Mouse (Mus musculus) lung, embryonic 15.5 days (tissue): Measurements from ENCODE around the gene Alpk3. TPM values are rescaled to one million over a fixed set of nuclear protein-coding genes. Genes with fewer than 3 reads are reported as not detected.

Source experiments
- ATAC-seq: fragments of 200-750 bp; cut with Nextera tagmentation; 2 replicates; pipeline ENCODE4 v1.8.0; 2017; ENCODE audit warnings: moderate number of reproducible peaks, borderline replicate concordance; ENCODE audit not compliant: low FRiP score, low TSS enrichment; ENCODE audit errors: extremely low read depth
- H3K27ac ChIP-seq: fragments of 300-500 bp; sonication (generic); 2 replicates; pipeline ENCODE4 v1.5.1; 2015; ENCODE audit warnings: moderate library complexity, mild to moderate bottlenecking, inconsistent platforms
- H3K27me3 ChIP-seq: fragments of 300-500 bp; sonication (generic); 2 replicates; pipeline ENCODE4 v1.6.1; 2015; ENCODE audit warnings: inconsistent platforms
- H3K36me3 ChIP-seq: fragments of 300-500 bp; sonication (generic); 2 replicates; pipeline ENCODE4 v1.6.1; 2015; ENCODE audit warnings: inconsistent platforms
- H3K4me1 ChIP-seq: fragments of 300-500 bp; sonication (generic); 2 replicates; pipeline ENCODE4 v1.6.1; 2015; ENCODE audit warnings: inconsistent platforms
- H3K4me2 ChIP-seq: fragments of 300-500 bp; sonication (generic); 2 replicates; pipeline ENCODE4 v1.6.1; 2015; ENCODE audit warnings: inconsistent platforms, mild to moderate bottlenecking, moderate library complexity
- H3K4me3 ChIP-seq: fragments of 300-500 bp; sonication (generic); 2 replicates; pipeline ENCODE4 v1.5.1; 2015; ENCODE audit warnings: mild to moderate bottlenecking, inconsistent platforms
- H3K9ac ChIP-seq: fragments of 300-500 bp; sonication (generic); 2 replicates; pipeline ENCODE4 v1.6.1; 2015; ENCODE audit warnings: inconsistent platforms
- H3K9me3 ChIP-seq: fragments of 300-500 bp; sonication (generic); 2 replicates; pipeline ENCODE4 v1.6.1; 2016; ENCODE audit warnings: inconsistent platforms
- WGBS: fragments of 180-500 bp; shearing (Covaris S2); methylation state at CpG from one replicate; pipeline ENCODE4 v1.1.7; 2015; 5-methylcytosine and 5-hydroxymethylcytosine counted together
- polyA plus RNA-seq: library from polyadenylated mRNA; unstranded; fragments of >200 nt; fragmentation: Nextera tagmentation; extraction: Ambion mirVana; gene quantifications from 2 replicates; pipeline ENCODE4 v1.2.1, GENCODE M21; 2015

Gene Alpk3
- polyA plus RNA-seq: 0.84 and 1.2 TPM in 2 replicates

DNA sequence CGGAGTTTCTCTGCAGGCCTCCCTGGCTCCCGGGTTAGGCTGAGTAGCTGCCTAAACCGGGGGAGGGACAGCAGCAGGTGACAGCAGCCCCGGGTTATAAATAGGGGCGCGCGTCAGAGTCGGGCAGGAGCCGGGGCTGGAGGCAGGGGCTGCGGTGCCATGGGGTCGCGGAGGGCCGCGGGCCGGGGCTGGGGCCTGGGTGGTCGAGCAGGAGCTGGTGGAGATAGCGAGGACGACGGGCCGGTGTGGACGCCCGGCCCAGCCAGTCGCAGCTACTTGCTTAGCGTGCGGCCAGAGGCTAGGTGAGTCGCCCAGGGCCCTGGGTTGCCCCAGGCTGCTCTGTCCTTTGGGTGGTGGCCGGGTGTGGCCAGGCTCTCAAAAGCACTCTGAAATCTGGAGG is at the start of gene Alpk3:
Gene Alpk3, plus strand, starts transcription at position 130 of the 400 bp plus-strand sequence.
- peak; percentile 58 for ATAC-seq
- peak within 1 kb of the TSS; percentile 86 for H3K27ac ChIP-seq
- no peak within 1 kb of the TSS for H3K9ac ChIP-seq
- H3K27me3 ChIP-seq: no peaks in the 10 kb centered on the region
- no peak within 1 kb of the TSS for H3K4me3 ChIP-seq
- no peaks in the 10 kb centered on the region for H3K9me3 ChIP-seq
- peaks cover 34% of the 10 kb centered on the region for H3K4me1 ChIP-seq
- peak within 1 kb of the TSS; percentile 42 for H3K4me2 ChIP-seq
- WGBS: 23% methylated on average over 27 of the region's 27 CpGs
- H3K36me3 ChIP-seq: no peaks in the 10 kb centered on the region

DNA sequence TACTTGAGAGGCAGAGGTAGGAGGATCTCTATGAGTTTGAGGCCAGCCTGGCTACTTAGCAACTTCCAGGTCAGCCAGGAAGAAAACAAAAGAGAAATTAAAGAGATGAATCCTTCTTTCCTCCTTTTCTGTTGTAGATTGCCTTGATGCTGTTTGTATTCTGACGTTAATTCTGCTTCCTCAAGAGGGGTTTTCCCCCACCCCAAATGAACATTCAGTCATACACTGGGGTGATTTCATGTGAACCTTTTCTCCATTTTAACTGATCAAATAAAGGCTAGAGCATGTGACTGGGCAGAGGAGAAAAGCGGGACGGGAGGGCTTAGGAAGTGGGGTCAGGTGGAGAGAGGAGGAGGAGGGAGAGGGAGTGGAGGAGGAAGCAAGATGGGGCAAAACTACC is 49.1 kb upstream of the Alpk3 start:
- Histone ChIP-seq H3K4me3 (no peak overlapping the region), H3K9me3 (no peaks in the 10 kb centered on the region), H3K4me2 (no peak overlapping the region), H3K4me1 (peaks cover 11% of the 10 kb centered on the region; the same call in 1 of the 2 replicates), H3K27me3 (no peaks in the 10 kb centered on the region), H3K36me3 (peaks cover 16% of the 10 kb centered on the region), H3K27ac (no peak overlapping the region), H3K9ac (no peak overlapping the region)
- no peak for ATAC-seq
- 77% methylated on average over 3 of the region's 3 CpGs for WGBS

DNA sequence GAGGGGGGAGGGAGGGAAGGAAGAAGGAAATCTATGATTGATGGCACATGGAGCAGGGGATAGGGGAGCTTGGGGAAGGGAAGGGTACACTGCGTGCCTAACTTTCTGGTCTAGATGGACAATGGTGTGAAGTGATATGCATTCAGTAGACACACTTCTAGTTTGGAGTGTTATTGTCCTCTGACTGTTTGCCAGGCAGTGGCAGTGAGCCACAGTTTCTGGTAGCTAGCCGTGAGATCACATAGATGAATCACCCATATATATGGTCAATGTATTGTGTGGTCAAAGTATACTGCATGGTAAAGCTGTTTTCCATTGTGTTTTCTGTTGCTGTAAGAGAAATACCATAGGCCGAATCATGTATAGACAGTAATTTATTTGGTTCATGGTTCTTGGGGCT is 45.8 kb upstream of the Alpk3 start:
- WGBS: 82% methylated on average over 3 of the region's 3 CpGs
- Histone ChIP-seq H3K4me1 (no peaks in the 10 kb centered on the region), H3K36me3 (peaks cover 16% of the 10 kb centered on the region), H3K4me2 (no peak overlapping the region), H3K27ac (no peak overlapping the region), H3K9me3 (no peaks in the 10 kb centered on the region), H3K4me3 (no peak overlapping the region), H3K27me3 (no peaks in the 10 kb centered on the region), H3K9ac (no peak overlapping the region)
- ATAC-seq: no peak

DNA sequence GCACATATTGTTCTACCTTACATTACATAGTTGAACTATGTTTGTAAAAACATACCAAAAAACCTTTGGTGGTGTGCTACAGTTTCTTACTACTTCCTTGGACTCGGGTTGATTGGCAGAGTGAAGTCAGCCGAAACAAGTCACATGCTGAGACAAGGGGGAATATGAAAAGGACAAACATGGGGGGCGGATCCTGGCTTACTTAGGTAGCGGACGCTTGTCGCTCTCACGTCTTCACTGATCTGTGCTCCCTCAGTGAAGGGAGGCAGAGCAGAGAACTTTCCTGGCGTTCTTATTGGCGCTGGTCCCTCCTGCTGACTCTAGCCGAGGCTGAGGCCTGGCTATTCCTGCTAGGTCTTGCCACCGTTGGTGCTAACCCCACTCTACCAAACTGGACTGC is 37.1 kb upstream of the Alpk3 start:
- H3K4me3 ChIP-seq: no peak overlapping the region

DNA sequence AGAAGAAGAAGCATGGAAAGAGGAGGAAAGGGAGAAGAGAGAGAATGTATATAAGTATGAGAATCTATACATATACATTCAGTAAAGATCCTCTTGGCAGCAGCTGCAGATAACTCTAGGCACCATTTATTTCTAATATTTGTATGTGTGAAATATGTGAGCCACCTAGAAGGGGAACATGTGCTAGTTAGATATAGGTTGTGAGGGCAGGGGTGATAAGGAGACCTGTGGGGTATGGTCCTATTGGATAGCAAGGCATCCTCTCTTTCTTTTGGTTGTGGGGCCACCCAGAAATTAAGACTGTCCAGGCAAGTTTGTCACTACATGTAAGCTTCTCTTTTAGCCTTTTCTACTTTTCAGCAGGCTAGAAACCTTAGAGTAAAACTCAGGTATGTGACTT is 34.7 kb upstream of the Alpk3 start:
- Histone ChIP-seq H3K27ac (no peak overlapping the region), H3K9me3 (no peaks in the 10 kb centered on the region), H3K4me3 (no peak overlapping the region), H3K36me3 (peaks cover 51% of the 10 kb centered on the region), H3K27me3 (no peaks in the 10 kb centered on the region), H3K4me1 (no peaks in the 10 kb centered on the region), H3K4me2 (no peak overlapping the region), H3K9ac (no peak overlapping the region)
- no peak for ATAC-seq

More for the DNA sequence above, 37.1 kb upstream of the Alpk3 start:
- no peak overlapping the region for H3K4me2 ChIP-seq
- ATAC-seq: no peak
- H3K27ac ChIP-seq: no peak overlapping the region
- no peaks in the 10 kb centered on the region for H3K9me3 ChIP-seq
- no peak overlapping the region for H3K9ac ChIP-seq
- peaks cover 31% of the 10 kb centered on the region for H3K36me3 ChIP-seq
- H3K27me3 ChIP-seq: no peaks in the 10 kb centered on the region
- WGBS: 74% methylated on average over 11 of the region's 11 CpGs
- no peaks in the 10 kb centered on the region for H3K4me1 ChIP-seq

DNA sequence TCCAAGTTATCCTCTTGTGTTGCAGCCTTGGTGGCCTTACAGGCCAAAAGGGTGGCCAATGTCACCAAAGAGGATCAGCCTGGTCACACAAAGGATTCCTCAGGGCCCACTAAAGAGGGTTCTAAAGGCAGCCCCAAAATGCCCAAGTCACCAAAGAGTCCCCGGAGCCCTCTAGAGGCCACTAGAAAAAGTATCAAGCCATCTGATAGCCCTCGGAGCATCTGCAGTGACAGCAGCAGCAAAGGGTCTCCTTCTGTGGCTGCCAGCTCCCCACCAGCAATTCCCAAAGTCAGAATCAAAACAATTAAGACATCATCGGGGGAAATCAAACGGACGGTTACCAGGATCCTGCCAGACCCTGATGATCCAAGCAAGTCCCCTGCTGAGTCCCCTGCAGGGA is 33.3 kb upstream of the Alpk3 start:
- H3K36me3 ChIP-seq: peaks cover 58% of the 10 kb centered on the region
- no peak overlapping the region for H3K4me2 ChIP-seq
- no peaks in the 10 kb centered on the region for H3K9me3 ChIP-seq
- 65% methylated on average over 5 of the region's 5 CpGs for whole genome bisulfite sequencing
- H3K4me3 ChIP-seq: no peak overlapping the region
- H3K9ac ChIP-seq: no peak overlapping the region
- H3K27ac ChIP-seq: no peak overlapping the region
- H3K4me1 ChIP-seq: no peaks in the 10 kb centered on the region
- H3K27me3 ChIP-seq: no peaks in the 10 kb centered on the region
- ATAC-seq: no peak

DNA sequence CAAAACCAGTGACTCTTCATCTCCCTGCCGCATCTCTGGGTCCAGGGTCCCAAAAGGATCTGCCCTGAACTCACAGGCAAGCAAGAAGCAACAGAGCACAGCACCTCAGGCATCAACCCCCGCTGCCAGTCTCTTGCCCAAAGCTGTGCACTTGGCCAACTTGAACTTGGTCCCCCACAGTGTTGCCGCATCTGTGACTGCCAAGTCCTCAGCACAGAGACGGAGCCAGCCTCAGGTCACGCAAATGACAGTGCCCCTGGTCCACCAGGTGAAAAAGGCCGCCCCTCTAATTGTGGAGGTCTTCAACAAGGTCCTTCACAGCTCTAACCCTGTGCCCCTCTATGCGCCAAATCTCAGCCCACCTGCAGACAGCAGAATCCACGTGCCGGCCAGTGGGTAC is 32.7 kb upstream of the Alpk3 start:
- Histone ChIP-seq H3K27ac (no peak overlapping the region), H3K9me3 (no peaks in the 10 kb centered on the region), H3K36me3 (peaks cover 64% of the 10 kb centered on the region), H3K4me2 (no peak overlapping the region), H3K9ac (no peak overlapping the region), H3K4me3 (no peak overlapping the region), H3K27me3 (no peaks in the 10 kb centered on the region), H3K4me1 (no peaks in the 10 kb centered on the region)
- WGBS: 97% methylated on average over 9 of the region's 9 CpGs
- no peak for ATAC-seq

DNA sequence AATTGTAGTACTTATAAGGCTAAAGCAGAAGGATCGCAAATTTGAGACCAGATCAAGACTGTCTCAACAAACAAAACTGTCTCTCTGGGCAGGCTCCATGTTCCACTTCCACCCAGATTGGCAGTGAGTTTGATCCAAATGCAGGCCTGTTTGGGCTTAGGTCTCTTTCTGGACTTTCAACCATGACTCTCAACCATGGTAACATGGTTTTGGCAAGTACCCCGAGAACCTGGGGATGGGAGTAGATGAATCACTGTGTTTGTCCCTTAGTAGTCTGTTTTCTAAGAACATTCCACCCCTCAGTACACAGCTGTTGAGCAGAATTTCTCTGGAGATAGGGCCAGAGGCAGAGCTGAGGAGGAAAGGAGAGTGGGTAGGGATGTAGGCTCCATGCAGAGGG is 31.6 kb upstream of the Alpk3 start:
- no peaks in the 10 kb centered on the region for H3K9me3 ChIP-seq
- ATAC-seq: no peak
- peaks cover 75% of the 10 kb centered on the region for H3K36me3 ChIP-seq
- H3K27me3 ChIP-seq: no peaks in the 10 kb centered on the region
- no peak overlapping the region for H3K9ac ChIP-seq
- WGBS: 97% methylated on average over 2 of the region's 2 CpGs
- H3K4me1 ChIP-seq: no peaks in the 10 kb centered on the region
- no peak overlapping the region for H3K27ac ChIP-seq
- no peak overlapping the region for H3K4me2 ChIP-seq
- H3K4me3 ChIP-seq: no peak overlapping the region

DNA sequence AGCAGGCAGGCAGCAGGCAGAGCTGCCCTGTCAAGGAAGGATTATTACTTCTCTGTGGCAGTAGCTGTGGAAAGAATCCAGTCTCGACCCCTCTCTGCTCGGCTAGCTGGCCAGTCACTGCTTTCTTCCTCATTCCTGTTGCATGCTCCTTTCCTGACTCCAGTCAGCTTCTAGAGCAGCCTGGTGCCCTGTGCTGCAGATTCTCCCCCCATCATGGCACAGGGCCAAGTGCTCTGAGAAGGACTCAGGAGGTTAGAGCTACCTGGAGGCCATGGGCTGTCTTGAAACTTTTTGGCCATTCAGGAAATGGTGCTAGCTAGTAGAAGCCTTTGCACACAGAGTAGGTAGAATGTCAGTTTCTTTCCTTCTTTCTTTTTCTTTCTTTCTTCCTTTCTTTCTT is 17.7 kb upstream of the Alpk3 start:
- Histone ChIP-seq H3K9ac (no peak overlapping the region), H3K36me3 (peaks cover 73% of the 10 kb centered on the region), H3K4me2 (no peak overlapping the region), H3K4me1 (no peaks in the 10 kb centered on the region), H3K9me3 (no peaks in the 10 kb centered on the region), H3K4me3 (no peak overlapping the region), H3K27ac (no peak overlapping the region), H3K27me3 (no peaks in the 10 kb centered on the region)
- no peak for ATAC-seq
- WGBS: 62% methylated on average over 2 of the region's 2 CpGs

DNA sequence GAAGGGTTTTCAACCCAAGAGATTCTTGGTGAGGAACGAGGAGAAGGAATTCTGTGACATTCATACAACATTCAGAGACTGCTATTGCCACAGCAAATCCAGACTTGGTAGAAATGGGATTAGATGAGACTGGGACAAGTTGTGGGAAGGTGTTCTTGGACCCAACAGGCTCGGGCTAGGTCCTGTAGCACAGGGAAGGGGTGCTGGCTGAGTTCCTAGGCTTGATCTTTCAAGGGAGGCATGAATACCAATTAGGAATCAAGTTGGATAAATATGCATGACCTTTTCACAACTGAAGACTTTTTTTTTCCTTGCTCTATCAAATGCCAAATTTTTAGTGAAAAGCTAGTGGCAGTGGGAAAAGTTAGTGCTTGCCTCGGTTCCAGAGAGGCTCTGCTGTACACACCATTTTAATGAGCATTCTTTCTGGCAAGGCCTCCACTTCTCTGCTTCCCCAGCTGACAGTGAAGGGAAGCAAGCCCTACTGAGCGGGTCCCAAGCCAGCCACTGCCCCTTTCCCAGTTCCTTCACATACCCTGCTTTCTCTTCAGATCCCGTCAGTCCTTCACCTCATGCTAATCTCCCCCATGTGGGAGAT is 14.3 kb upstream of the Alpk3 start:
- no peaks in the 10 kb centered on the region for H3K9me3 ChIP-seq
- H3K27ac ChIP-seq: no peak overlapping the region
- H3K27me3 ChIP-seq: no peaks in the 10 kb centered on the region
- no peak for ATAC-seq
- 75% methylated on average over 5 of the region's 5 CpGs for WGBS
- H3K36me3 ChIP-seq: peaks cover 56% of the 10 kb centered on the region
- H3K4me2 ChIP-seq: no peak overlapping the region
- H3K4me1 ChIP-seq: no peaks in the 10 kb centered on the region
- no peak overlapping the region for H3K9ac ChIP-seq
- no peak overlapping the region for H3K4me3 ChIP-seq

DNA sequence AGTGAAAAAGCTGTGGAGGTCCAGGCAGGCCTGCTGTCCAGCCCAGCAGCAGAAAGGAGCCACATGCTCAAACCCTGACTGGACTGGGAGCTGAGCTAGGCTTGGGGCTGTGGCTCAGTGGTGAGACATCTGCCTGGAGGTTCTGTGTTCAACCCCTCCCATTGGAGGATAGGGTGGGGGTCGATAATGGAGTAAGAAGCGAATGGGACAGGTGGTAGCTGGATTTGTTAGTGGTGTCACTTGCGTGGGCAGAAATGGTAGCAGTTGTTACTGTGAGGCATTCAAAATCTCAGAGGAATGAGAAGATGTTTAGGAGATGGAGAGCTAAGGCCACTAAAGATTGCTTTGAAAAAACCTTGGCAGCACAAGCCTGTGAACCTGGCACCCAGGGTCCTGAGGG is 9.6 kb upstream of the Alpk3 start:
- 89% methylated on average over 3 of the region's 3 CpGs for WGBS
- no peak overlapping the region for H3K9ac ChIP-seq
- H3K4me3 ChIP-seq: no peak overlapping the region
- ATAC-seq: no peak
- no peaks in the 10 kb centered on the region for H3K27me3 ChIP-seq
- no peaks in the 10 kb centered on the region for H3K4me1 ChIP-seq
- peaks cover 10% of the 10 kb centered on the region for H3K36me3 ChIP-seq
- no peak overlapping the region for H3K27ac ChIP-seq
- H3K4me2 ChIP-seq: no peak overlapping the region
- H3K9me3 ChIP-seq: no peaks in the 10 kb centered on the region

DNA sequence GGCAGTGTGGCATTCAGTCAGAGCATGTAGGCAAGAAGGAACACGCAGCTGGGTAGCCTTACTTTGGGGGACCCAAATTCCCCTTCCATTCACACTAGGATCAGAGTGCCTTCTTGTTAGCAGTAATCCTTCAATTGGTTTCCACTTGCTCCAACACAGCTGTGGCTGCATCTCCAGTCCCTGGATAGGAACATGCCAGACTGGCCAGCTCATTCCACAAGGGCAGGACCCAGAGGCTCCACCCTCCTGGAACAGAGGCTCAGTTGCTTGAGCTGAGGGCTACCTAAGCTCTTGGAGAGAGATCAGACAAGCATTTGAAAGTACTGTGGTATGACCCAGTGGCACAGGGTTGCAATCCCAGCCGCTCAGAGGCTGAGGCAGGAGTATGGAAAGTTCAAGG is 8.9 kb upstream of the Alpk3 start:
- H3K9ac ChIP-seq: no peak overlapping the region
- H3K4me3 ChIP-seq: no peak overlapping the region
- H3K36me3 ChIP-seq: peaks cover 5% of the 10 kb centered on the region
- no peaks in the 10 kb centered on the region for H3K27me3 ChIP-seq
- no peak for ATAC-seq
- H3K27ac ChIP-seq: no peak overlapping the region
- WGBS: 72% methylated on average over 2 of the region's 2 CpGs
- no peaks in the 10 kb centered on the region for H3K9me3 ChIP-seq
- no peak overlapping the region for H3K4me2 ChIP-seq
- H3K4me1 ChIP-seq: no peaks in the 10 kb centered on the region

DNA sequence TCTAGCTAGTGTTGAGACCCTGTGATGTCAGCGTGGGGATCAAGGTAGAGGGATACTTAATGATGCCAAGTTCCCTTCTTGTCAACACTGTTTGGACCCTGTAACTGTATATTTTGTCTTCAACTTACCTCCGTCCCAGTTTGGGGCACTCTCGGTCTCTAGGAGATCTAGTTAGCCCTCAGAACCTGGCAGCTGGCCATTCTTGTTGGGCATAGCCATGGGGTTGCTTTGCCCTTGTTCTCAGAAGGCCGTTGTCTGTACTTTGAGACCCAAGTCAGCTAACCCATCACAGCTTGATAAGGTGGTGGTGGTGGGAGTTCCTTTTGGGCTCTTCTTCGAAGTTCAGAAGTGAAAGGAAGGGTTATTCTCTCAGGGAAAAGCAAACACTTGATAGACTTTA is 7.4 kb upstream of the Alpk3 start:
- H3K27me3 ChIP-seq: no peaks in the 10 kb centered on the region
- H3K4me3 ChIP-seq: no peak overlapping the region
- WGBS: 65% methylated on average over 5 of the region's 5 CpGs
- no peak for ATAC-seq
- no peak overlapping the region for H3K4me2 ChIP-seq
- H3K27ac ChIP-seq: no peak overlapping the region
- no peak overlapping the region for H3K9ac ChIP-seq
- no peaks in the 10 kb centered on the region for H3K4me1 ChIP-seq
- H3K36me3 ChIP-seq: no peaks in the 10 kb centered on the region
- H3K9me3 ChIP-seq: no peaks in the 10 kb centered on the region
